Mouse (Mus musculus): ENCODE results near the gene Atf6. TPM values are rescaled to one million over a fixed set of nuclear protein-coding genes. Genes with fewer than 3 reads are reported as not detected.

Atf6 gene
- polyA plus RNA-seq, 1 experiment from 2014 or later: 9.4 TPM

DNA sequence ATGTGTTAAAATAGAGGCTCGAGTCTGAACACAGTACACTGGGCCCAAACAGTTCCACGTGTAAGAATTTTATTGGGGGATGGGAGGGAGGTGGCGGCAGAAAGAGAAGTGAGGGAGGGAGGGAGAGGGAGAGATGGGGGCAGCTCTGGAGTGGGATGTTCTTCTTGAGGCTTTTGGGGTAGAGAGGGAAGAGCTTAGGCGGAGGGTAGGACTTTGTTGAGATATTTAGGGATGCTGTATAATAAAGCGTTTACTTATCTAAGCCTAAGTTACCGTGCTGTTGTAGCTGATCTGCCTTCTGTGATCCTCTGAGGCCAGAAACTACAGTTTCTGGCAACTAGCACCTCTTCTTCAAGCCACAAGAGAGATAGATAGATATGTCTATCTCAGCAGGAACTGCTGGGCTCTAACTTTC lies 18.5 kb upstream of the Atf6 start:
- DNase-seq (ENCODE audit: low spot score, missing footprints): no peak
- Histone ChIP-seq H3K4me3 (ENCODE audit: low read depth, low read length) (no peak overlapping the region), H3K27me3 (ENCODE audit: control insufficient read depth, insufficient read depth, low read length) (no peaks in the 10 kb centered on the region), H3K9ac (ENCODE audit: low read length) (no peak overlapping the region), H3K9me3 (ENCODE audit: control insufficient read depth, low read length) (no peaks in the 10 kb centered on the region), H3K4me2 (no peak overlapping the region), H3K4me1 (ENCODE audit: control insufficient read depth, insufficient read depth, low read length) (peaks cover 5% of the 10 kb centered on the region; the same call in 1 of the 2 replicates), H3K27ac (ENCODE audit: low read depth, low read length) (no peak overlapping the region), H3K36me3 (ENCODE audit: control insufficient read depth, insufficient read depth, low read length) (no peaks in the 10 kb centered on the region)
- ATAC-seq (ENCODE audit: low FRiP score): no peak
- 60% methylated on average over 6 of the region's 6 CpGs for WGBS

DNA sequence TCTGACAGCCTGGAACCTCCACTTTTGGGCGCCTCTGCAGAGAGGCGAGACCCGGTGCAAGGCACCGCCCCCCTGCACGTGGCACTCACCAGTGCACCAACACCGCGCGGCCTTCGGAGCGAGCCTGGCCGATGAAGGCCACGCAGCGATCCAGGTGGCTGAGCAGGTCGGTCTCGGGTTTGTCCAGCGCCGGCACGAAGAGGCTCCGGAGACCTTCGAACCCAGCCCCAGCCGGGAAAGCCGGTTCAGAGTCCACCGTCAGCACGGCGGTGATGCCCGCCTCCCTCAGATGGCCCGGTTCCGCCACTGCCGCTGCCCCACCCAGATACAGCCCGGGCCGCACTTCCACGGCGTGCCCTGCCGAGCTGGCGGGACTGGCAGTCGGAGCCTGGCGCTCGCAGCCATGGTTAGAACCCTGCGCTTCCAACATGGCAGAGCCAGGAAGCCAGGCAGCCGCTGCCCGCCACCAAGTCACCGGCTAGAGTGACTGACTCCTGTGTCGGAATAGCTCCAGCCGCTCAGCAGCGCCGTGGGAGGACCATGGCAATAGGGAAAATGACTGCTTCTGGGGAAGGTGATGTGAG lies 17.5 kb upstream of the Atf6 start, which contains the start of the genes Gm26620 and Dusp12:
Gene Gm26620 (plus strand): TSS at position 88 of the 584 bp plus-strand sequence.
Gene Dusp12 (minus strand): TSS at position 563 of the 584 bp plus-strand sequence.
- H3K9ac ChIP-seq (ENCODE audit: low read length): peak within 1 kb of the TSS; percentile 90
- H3K36me3 ChIP-seq (ENCODE audit: control insufficient read depth, insufficient read depth, low read length): no peaks in the 10 kb centered on the region
- H3K4me2 ChIP-seq: peak within 1 kb of the TSS; percentile 56
- no peaks in the 10 kb centered on the region for H3K27me3 ChIP-seq (ENCODE audit: control insufficient read depth, insufficient read depth, low read length)
- peak; percentile 96 for DNase-seq (ENCODE audit: low spot score, missing footprints)
- peak; percentile 92 for ATAC-seq (ENCODE audit: low FRiP score)
- peak within 1 kb of the TSS; percentile 93 for H3K4me3 ChIP-seq (ENCODE audit: low read depth, low read length)
- no peaks in the 10 kb centered on the region for H3K9me3 ChIP-seq (ENCODE audit: control insufficient read depth, low read length)
- 1% methylated on average over 46 of the region's 46 CpGs for WGBS
- H3K4me1 ChIP-seq (ENCODE audit: control insufficient read depth, insufficient read depth, low read length): peaks cover 5% of the 10 kb centered on the region; the same call in 1 of the 2 replicates
- peak within 1 kb of the TSS; percentile 35; the same call in 1 of the 2 replicates for H3K27ac ChIP-seq (ENCODE audit: low read depth, low read length)

DNA sequence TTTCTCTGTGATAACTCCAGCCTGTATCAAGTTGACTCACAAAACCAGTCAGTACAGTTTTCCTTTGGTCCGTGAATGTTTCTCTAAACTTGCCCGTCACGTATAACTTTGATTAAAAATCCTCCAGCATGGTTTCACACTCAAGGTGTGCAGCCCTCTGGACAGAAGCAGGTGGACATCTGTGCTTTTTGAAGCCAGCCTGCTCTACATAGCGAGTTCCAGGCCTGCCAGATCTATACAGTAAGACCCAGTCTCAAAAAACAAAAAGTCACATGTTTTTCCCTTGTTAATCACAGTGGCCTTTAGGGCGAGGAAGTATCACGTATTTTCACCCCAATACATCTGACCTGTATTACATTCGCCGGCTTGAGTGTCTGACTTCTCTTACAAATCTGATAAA lies 16.8 kb upstream of the Atf6 start:
- Histone ChIP-seq H3K27me3 (ENCODE audit: control insufficient read depth, insufficient read depth, low read length) (no peaks in the 10 kb centered on the region), H3K4me1 (ENCODE audit: control insufficient read depth, insufficient read depth, low read length) (peaks cover 5% of the 10 kb centered on the region; the same call in 1 of the 2 replicates), H3K9ac (ENCODE audit: low read length) (peak overlapping the region; percentile 90), H3K27ac (ENCODE audit: low read depth, low read length) (no peak overlapping the region), H3K9me3 (ENCODE audit: control insufficient read depth, low read length) (no peaks in the 10 kb centered on the region), H3K4me3 (ENCODE audit: low read depth, low read length) (peak overlapping the region; percentile 93), H3K4me2 (peak overlapping the region; percentile 56), H3K36me3 (ENCODE audit: control insufficient read depth, insufficient read depth, low read length) (peaks cover under 1% of the 10 kb centered on the region; the same call in 1 of the 2 replicates)
- 37% methylated on average over 8 of the region's 8 CpGs for WGBS
- ATAC-seq (ENCODE audit: low FRiP score) (no peak), DNase-seq (ENCODE audit: low spot score, missing footprints) (peak; percentile 84)

DNA sequence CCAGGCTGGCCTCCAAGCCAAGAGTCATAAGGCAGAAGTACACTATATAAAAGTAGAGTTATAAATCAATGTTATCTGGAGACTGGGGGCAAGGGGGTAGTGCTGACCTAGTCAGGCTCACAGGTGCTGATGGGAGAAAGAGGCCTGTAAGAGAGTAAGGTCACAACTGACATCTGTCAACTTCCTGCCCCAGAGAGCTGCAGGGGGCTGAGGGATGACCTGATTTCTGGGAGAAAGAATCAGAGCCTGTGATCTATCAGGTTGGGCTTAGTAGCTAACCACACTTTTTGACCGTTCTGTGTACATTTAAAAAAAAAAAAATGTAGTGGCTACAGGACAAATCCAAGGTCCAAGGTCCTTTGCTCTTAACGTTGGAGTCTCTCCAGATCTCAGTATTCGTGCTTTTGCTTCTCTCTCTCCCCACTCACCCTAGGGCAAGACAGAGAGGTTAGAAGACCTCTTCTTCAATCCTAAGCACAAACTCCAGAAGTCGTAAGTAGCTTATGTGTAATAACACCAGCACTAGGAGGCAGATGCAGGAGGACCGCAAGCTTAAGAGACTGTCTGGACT lies 15.4 kb upstream of the Atf6 start:
- Histone ChIP-seq H3K4me2 (no peak overlapping the region), H3K9me3 (ENCODE audit: control insufficient read depth, low read length) (no peaks in the 10 kb centered on the region), H3K9ac (ENCODE audit: low read length) (no peak overlapping the region), H3K4me1 (ENCODE audit: control insufficient read depth, insufficient read depth, low read length) (peaks cover 5% of the 10 kb centered on the region; the same call in 1 of the 2 replicates), H3K36me3 (ENCODE audit: control insufficient read depth, insufficient read depth, low read length) (peaks cover 5% of the 10 kb centered on the region), H3K27ac (ENCODE audit: low read depth, low read length) (no peak overlapping the region), H3K27me3 (ENCODE audit: control insufficient read depth, insufficient read depth, low read length) (no peaks in the 10 kb centered on the region), H3K4me3 (ENCODE audit: low read depth, low read length) (no peak overlapping the region)
- no peak for DNase-seq (ENCODE audit: low spot score, missing footprints)
- 91% methylated on average over 5 of the region's 5 CpGs for WGBS
- no peak for ATAC-seq (ENCODE audit: low FRiP score)

DNA sequence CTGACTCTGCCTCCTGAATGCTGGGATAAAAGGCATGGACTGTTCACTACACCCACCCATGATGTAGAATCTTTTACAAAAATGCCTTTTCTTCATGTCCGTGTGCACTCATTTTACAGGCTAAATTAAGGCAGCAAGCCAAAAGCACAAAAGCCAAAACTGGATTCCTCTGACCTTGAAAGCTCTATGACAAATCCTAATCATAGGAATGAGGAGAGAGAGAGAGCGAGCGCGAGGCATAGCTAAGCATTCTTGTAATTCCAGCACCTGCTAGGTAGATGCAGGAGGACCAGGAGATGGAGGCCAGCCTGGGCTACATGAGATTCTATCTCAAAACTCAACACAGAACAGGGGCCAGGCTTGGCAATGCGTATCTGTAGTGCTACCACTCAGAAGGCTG lies 9.3 kb upstream of the Atf6 start:
- Histone ChIP-seq H3K27me3 (ENCODE audit: control insufficient read depth, insufficient read depth, low read length) (no peaks in the 10 kb centered on the region), H3K36me3 (ENCODE audit: control insufficient read depth, insufficient read depth, low read length) (peaks cover 5% of the 10 kb centered on the region)

DNA sequence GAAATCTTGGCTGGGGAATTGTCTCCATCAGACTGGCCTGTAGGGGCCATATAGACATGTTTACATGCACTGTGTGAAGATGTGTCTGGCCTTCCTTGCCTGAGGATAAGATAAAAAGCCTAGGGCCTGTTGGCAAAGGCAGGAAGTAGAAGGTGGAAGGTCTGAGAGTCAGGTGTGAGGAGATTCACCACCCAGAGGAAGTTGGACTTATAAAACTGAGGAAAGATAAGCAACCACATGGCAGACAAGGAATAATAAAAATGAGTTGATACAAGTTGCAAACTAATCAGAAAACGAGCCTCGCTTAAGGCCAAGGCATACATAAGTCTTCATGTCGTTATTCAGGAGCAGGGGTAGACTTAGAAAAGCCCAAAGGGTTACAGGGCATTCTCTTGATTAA lies 8.1 kb upstream of the Atf6 start:
- H3K27ac ChIP-seq (ENCODE audit: low read depth, low read length): no peak overlapping the region
- H3K4me2 ChIP-seq: no peak overlapping the region
- DNase-seq (ENCODE audit: low spot score, missing footprints) (no peak), ATAC-seq (ENCODE audit: low FRiP score) (no peak)
- H3K36me3 ChIP-seq (ENCODE audit: control insufficient read depth, insufficient read depth, low read length): peaks cover 5% of the 10 kb centered on the region
- H3K9me3 ChIP-seq (ENCODE audit: control insufficient read depth, low read length): no peaks in the 10 kb centered on the region
- WGBS: 88% methylated on average over 3 of the region's 3 CpGs
- no peak overlapping the region for H3K9ac ChIP-seq (ENCODE audit: low read length)
- H3K27me3 ChIP-seq (ENCODE audit: control insufficient read depth, insufficient read depth, low read length): no peaks in the 10 kb centered on the region
- no peaks in the 10 kb centered on the region for H3K4me1 ChIP-seq (ENCODE audit: control insufficient read depth, insufficient read depth, low read length)
- H3K4me3 ChIP-seq (ENCODE audit: low read depth, low read length): no peak overlapping the region

More for the DNA sequence above, 9.3 kb upstream of the Atf6 start:
- DNase-seq (ENCODE audit: low spot score, missing footprints) (no peak), ATAC-seq (ENCODE audit: low FRiP score) (no peak)
- Histone ChIP-seq H3K27ac (ENCODE audit: low read depth, low read length) (no peak overlapping the region), H3K9me3 (ENCODE audit: control insufficient read depth, low read length) (no peaks in the 10 kb centered on the region), H3K4me2 (no peak overlapping the region), H3K4me3 (ENCODE audit: low read depth, low read length) (no peak overlapping the region), H3K4me1 (ENCODE audit: control insufficient read depth, insufficient read depth, low read length) (no peaks in the 10 kb centered on the region), H3K9ac (ENCODE audit: low read length) (no peak overlapping the region)
- 93% methylated on average over 5 of the region's 5 CpGs for WGBS

DNA sequence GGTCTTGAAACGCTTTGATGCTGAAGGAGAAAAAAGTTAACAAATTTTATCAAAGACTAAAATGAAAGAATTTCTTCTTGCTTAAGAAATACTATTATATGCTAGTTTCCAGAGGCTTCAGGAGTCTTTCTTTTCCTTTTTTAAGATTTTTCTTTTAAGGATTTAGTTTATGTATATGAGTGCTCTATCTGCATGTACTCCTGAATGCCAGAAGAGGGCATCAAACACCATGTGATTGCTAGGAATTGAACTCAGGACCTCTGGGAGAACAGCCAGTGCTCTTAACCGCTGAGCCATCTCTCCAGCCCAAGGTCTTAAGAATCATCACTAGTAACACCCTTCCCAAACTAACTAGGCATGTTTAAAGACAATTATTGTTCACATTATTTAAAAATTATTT lies 4.4 kb upstream of the Atf6 start:
- DNase-seq (ENCODE audit: low spot score, missing footprints): no peak
- Histone ChIP-seq H3K4me1 (ENCODE audit: control insufficient read depth, insufficient read depth, low read length) (peaks cover 2% of the 10 kb centered on the region), H3K4me3 (ENCODE audit: low read depth, low read length) (no peak overlapping the region), H3K4me2 (no peak overlapping the region), H3K27me3 (ENCODE audit: control insufficient read depth, insufficient read depth, low read length) (no peaks in the 10 kb centered on the region), H3K9me3 (ENCODE audit: control insufficient read depth, low read length) (no peaks in the 10 kb centered on the region), H3K9ac (ENCODE audit: low read length) (no peak overlapping the region), H3K36me3 (ENCODE audit: control insufficient read depth, insufficient read depth, low read length) (no peaks in the 10 kb centered on the region), H3K27ac (ENCODE audit: low read depth, low read length) (no peak overlapping the region)
- no peak for ATAC-seq (ENCODE audit: low FRiP score)
- WGBS: 94% methylated on average over 2 of the region's 2 CpGs

DNA sequence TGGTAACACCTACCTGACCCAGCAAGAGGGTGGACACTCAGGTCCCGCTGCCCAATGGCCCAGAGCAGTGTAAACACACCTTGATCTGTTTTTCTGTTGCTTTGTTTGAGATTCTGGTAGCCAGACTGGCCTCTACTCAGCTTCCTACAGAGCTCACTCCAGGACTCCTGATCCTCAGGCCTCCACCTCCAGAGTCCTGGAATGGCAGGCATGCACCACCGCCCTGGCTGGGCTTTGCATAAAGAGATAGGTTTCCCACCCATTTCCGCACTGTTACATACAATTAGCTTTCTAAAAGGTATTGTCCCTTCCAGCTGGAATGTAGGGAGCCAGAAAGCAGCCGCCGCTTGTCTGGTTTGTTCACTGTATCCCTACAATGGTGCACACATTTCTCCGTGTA lies 3.8 kb upstream of the Atf6 start:
- Histone ChIP-seq H3K4me2 (no peak overlapping the region), H3K27me3 (ENCODE audit: control insufficient read depth, insufficient read depth, low read length) (no peaks in the 10 kb centered on the region), H3K4me1 (ENCODE audit: control insufficient read depth, insufficient read depth, low read length) (peaks cover 6% of the 10 kb centered on the region), H3K9ac (ENCODE audit: low read length) (no peak overlapping the region), H3K9me3 (ENCODE audit: control insufficient read depth, low read length) (no peaks in the 10 kb centered on the region), H3K36me3 (ENCODE audit: control insufficient read depth, insufficient read depth, low read length) (no peaks in the 10 kb centered on the region), H3K4me3 (ENCODE audit: low read depth, low read length) (no peak overlapping the region), H3K27ac (ENCODE audit: low read depth, low read length) (no peak overlapping the region)
- ATAC-seq (ENCODE audit: low FRiP score) (no peak), DNase-seq (ENCODE audit: low spot score, missing footprints) (no peak)
- 88% methylated on average over 6 of the region's 6 CpGs for WGBS

DNA sequence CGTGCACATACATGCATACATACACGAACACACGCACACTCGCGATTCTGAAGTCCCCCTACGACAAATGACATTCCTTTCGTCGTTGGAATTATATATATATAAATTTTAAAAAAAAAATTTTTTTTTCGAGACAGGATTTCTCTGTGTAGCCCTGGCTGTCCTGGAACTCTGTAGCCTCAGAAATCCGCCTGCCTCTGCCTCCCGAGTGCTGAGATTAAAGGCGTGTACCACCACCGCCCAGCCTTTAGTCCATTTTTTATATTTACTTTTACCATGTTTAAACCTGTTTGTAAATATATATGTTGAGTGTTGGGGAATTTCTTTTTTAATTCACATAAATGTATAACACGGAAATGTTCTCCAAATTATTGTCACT lies 1.3 kb upstream of the Atf6 start:
- Histone ChIP-seq H3K36me3 (ENCODE audit: control insufficient read depth, insufficient read depth, low read length) (no peaks in the 10 kb centered on the region), H3K27ac (ENCODE audit: low read depth, low read length) (no peak overlapping the region), H3K9ac (ENCODE audit: low read length) (peak overlapping the region; percentile 46), H3K9me3 (ENCODE audit: control insufficient read depth, low read length) (no peaks in the 10 kb centered on the region), H3K4me3 (ENCODE audit: low read depth, low read length) (peak overlapping the region; percentile 77), H3K4me1 (ENCODE audit: control insufficient read depth, insufficient read depth, low read length) (peaks cover 6% of the 10 kb centered on the region), H3K4me2 (peak overlapping the region; percentile 52), H3K27me3 (ENCODE audit: control insufficient read depth, insufficient read depth, low read length) (no peaks in the 10 kb centered on the region)
- WGBS: 19% methylated on average over 14 of the region's 14 CpGs
- DNase-seq (ENCODE audit: low spot score, missing footprints): peak; percentile 86
- peak; percentile 58 for ATAC-seq (ENCODE audit: low FRiP score)

All from midbrain, embryonic 11.5 days (tissue).